Mouse (Mus musculus): ENCODE measurements around the gene Hhatl.

Gene Hhatl

DNA sequence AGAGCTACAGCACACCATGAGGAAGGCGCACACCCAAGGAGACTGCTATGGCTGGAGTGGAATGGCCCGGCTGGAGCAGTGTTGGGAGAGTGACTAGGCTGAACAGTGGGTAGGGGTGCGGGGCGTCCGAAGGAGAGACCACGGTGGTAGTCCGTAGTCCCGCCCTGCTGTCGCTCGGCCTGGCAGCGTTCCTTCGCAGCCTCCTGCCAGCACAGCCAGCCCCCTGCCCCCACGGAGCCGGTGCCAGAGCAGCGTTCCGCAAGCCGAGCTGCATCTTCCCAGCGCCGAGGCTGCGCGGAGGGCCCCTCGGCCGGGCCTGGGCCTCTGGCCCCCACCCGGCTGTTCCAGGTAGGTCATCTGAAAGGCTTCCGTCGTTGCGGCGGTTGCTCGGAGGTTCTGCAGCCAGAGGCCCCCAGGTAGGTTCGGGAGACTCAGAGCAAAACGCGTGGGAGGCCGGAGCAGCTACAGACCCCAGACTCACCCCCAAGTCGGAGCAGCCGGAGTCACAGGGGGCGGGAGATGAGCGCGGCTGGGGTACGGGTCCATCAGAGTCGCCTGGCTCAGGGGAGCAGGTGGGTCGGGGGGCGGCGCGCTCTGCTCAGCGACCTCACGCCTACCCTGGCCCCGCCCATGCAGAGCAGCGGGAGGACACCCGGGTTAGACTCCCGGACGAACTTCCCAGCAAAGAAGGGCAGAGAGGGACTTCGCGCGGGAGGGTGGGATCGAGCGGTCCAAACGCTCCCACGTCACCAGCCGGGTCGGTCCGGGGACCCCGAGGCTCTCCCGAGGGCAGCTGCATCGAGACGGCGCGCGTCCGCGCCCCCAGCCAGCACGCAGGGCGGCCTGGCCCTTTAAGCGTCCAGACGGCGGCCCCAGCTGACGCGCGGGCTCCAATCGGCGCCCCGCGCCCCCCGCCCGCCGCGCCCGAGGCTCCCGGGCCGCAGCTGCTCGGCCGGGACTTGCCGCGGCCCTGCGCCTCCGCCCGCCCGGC is 32.9 kb downstream of the Hhatl start, which contains the start of gene Zfp651:
Gene Zfp651, plus strand, starts transcription at position 240 of the 991 bp plus-strand sequence.
- peak; percentile 82 for DNase-seq (ENCODE audit: low read depth, low spot score)

DNA sequence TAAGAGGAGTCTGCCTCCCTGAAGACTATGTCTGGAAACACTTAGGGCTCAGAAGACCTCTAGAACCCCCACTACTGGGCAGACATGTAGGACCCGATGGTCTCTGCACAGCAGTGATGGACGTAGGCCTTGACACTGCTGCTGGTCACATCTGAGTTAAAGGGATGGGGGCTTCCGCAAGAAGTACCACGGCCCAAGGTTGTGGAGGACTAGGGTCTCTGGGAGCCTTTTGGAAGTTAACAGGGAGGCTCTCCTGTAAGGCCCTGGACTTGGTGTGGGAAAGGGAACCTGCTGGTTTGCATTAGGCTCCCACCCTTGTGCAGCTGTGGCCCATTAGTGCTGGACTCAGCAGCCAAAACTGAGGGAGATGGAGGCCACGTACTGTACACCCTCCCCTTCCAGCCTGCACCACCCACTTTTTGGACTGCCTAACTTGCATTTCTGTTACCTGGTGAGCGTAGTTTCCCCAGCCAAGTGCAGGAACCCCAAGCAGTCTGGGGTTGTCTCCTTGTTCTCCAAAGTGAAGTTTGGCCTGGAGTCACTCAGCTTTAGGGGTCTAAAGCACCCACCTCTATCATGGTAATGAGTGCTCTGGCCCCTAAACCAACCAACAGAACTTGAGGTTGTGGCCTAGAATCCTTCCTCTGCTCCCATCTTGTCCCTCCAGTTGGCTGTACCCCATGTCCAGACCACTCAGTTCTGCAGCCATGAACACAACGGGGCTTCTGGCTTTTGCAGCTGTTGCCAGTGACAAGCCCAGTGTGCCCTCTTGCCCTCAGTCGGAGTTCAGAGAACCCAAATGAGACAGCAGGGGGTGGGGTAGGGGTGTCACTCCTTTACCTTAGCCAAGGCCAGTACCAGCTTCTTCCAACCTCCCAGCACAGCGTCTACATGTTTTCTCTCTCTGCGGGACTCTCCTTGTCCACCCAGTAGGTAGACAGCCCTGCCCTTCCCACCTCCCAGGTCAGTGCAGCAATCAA is 34.2 kb downstream of the Hhatl start:
- DNase-seq (ENCODE audit: low read depth, low spot score): peak; percentile 30

GRCm38 (mm10) chr9:121757432-121757831 is 34.9 kb downstream of the Hhatl start:
- no peak for DNase-seq (ENCODE audit: low read depth, low spot score)

- no peak for DNase-seq (ENCODE audit: low read depth, low spot score)
Observed at GRCm38 (mm10) chr9:121756785-121757184, 35.5 kb downstream of the Hhatl start.

GRCm38 (mm10) chr9:121754624-121755023 is 37.7 kb downstream of the Hhatl start:
- DNase-seq (ENCODE audit: low read depth, low spot score): no peak

DNA sequence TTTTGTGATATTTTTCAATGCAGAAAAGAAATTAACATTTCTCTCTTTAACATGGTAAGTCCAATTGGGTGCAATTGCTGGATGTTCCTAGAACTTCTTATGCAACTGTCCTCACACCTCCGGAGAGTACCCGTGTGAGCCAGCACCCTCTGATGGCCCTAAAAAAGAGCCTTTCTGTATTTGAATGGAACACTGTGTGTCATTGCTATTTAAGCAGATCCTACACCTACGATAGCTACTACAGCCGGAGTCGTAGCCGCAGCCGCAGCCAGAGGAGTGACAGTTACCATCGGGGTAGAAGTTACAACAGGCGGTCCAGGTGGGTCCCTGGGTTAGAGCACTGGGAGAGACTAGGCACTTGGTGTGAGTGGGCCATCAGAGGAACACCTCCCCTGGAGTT is 39.5 kb downstream of the Hhatl start:
- no peak for DNase-seq (ENCODE audit: low read depth, low spot score)

- DNase-seq (ENCODE audit: low read depth, low spot score): no peak
Observed at GRCm38 (mm10) chr9:121744051-121744450, 48.3 kb downstream of the Hhatl start.

GRCm38 (mm10) chr9:121741168-121741567 is 51.1 kb downstream of the Hhatl start:
- no peak for DNase-seq (ENCODE audit: low read depth, low spot score)

DNA sequence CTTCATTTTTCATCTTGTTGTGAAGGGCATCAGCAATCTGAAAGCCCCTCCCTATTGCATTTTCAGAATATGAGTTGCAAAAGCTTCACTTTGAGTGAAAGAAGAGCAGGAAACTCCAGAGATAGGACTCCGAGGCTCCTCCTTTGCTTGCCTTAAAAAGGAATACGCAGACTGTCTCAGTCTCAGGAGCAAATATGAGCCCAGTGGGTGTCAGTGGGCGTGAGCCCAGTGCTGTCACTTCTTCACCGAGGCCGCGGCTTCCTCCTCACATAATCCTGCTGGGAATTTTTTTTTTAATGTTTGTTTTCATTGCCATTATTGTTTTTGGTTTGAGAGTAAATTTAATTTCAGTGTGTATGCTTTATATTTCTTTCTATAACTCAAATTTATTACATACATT is 51.8 kb downstream of the Hhatl start:
- DNase-seq (ENCODE audit: low read depth, low spot score): no peak

Data from mesoderm, embryonic 11.5 days (tissue).